ENCODE assay signal across 9 mouse cellular contexts in the genomic region with DNA sequence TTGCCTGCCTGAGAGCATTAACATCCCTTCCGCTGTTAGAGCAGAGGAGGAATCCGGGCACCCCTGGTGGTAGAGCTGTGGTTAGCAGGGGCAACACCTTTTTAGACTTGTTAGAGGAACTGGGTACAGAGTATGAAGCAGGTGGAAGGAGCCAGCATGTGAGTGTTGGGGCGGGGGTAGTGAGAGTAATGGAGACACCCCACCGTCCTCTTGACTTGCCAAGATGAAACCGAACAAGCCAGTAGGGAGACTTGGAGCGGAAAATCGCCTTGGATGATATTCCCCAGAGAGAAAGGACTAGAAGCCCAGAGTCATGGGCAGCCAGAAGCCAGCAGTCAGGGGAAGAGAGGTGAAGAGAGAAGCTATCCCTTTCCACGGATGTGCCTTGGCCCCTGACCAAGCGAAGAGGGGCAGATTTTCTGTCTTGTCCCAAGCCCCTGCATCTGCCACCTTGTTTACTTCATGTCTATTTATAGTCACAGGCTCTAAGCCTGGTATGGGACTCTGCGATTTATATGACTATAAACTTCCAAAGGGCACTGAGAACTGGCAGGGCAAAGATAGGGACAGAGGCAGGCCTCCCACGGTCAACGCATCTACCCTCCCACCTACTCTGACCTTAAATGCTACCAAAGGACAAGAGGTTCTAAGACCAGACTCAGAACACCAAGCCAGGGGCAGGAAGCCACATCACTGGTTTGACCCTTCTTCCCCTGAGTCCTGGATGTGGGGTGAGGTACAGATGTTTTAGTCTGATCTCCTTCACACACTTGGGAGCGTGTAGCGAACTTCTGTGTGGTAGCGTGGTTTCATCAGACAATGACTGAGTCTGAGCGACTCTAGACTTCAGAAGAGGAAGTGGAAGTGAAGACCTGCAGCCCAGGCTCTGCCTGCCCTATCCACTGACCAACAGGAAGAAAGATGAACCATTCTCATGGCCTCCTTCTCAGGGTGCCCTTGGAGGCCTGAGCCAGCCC. TPM values are rescaled to one million over a fixed set of nuclear protein-coding genes. Genes with fewer than 3 reads are reported as not detected.
DNase-seq lines count a peak whose midpoint lies in the region; ATAC-seq and TF ChIP-seq lines count a peak whose summit lies in the region.
"Had no signal": no experiment of that assay in that cellular context is flagged by ENCODE, and none has a peak within 500 bp of the region (broad histone marks: within the 10 kb centered on the region; RNA-seq: fewer than 3 reads in every experiment).

No protein-coding gene starts in this region.

- H3K4me1 ChIP-seq in heart, embryonic 10.5 days: peaks cover 45% of the 10 kb centered on the region
- H3K4me1 ChIP-seq in MEL (ENCODE audit: control insufficient read depth in 1 of 2, insufficient read depth in 2 of 2, low read length in 2 of 2): peaks cover 3 to 41% of the 10 kb centered on the region in 2 experiments
- peaks cover 28% of the 10 kb centered on the region for H3K4me1 ChIP-seq in midbrain, embryonic 11.5 days (ENCODE audit: control insufficient read depth, insufficient read depth, low read length)

- H3K9ac ChIP-seq in MEL (ENCODE audit: control insufficient read depth, low read depth, low read length, poor library complexity, severe bottlenecking): peak overlapping the region; percentile 63
- no peak overlapping the region for H3K9ac ChIP-seq in midbrain, embryonic 11.5 days (ENCODE audit: low read length)

- H3K4me3 ChIP-seq in heart, embryonic 10.5 days: no peak overlapping the region
- peak overlapping the region; percentile 10 to 28; a peak in 3 of 4 replicates for H3K4me3 ChIP-seq in MEL (ENCODE audit: control insufficient read depth in 1 of 2, insufficient read depth in 1 of 2, low read depth in 2 of 2, low read length in 2 of 2)
- no peak overlapping the region for H3K4me3 ChIP-seq in midbrain, embryonic 11.5 days (ENCODE audit: low read depth, low read length)

- no peak overlapping the region for H3K27ac ChIP-seq in heart, embryonic 10.5 days
- H3K27ac ChIP-seq in MEL (ENCODE audit: control insufficient read depth, low read depth, low read length): peak overlapping the region; percentile 75
- H3K27ac ChIP-seq in midbrain, embryonic 11.5 days (ENCODE audit: low read depth, low read length): no peak overlapping the region

- peak; percentile 63 to 69 for ATAC-seq in hematopoietic stem cell, adult 5-6 weeks (replicated peaks in 1 of 2; ENCODE audit: insufficient read depth in 1 of 2, low FRiP score in 2 of 2, low TSS enrichment in 1 of 2, low read depth in 1 of 2, poor library complexity in 2 of 2, severe bottlenecking in 2 of 2)
- no peak for ATAC-seq in midbrain, embryonic 11.5 days (ENCODE audit: low FRiP score)

- H3K9me3 ChIP-seq in heart, embryonic 10.5 days: no peaks in the 10 kb centered on the region
- H3K9me3 ChIP-seq in MEL (replicated peaks; ENCODE audit: insufficient read depth, low read length): no peaks in the 10 kb centered on the region
- H3K9me3 ChIP-seq in midbrain, embryonic 11.5 days (ENCODE audit: control insufficient read depth, low read length): no peaks in the 10 kb centered on the region

- TF ChIP-seq RAD21 in MEL (IDR thresholded peaks at IDR 0.05; ENCODE audit: low read depth, low read length): no peak

- peak; percentile 34 to 46 (median 39) for TF ChIP-seq CTCF in MEL (IDR thresholded peaks at IDR 0.05 in 2 of 3, conservative IDR thresholded peaks at IDR 0.05 in 1 of 3; ENCODE audit: control insufficient read depth in 1 of 3, insufficient read depth in 1 of 3, low read depth in 2 of 3, low read length in 3 of 3, poor library complexity in 1 of 3, severe bottlenecking in 1 of 3)

- TF ChIP-seq POLR2A in MEL (IDR thresholded peaks at IDR 0.05; ENCODE audit: control insufficient read depth in 1 of 2, insufficient read depth in 1 of 2, low read depth in 1 of 2, low read length in 2 of 2, poor library complexity in 1 of 2): peak; percentile 37 to 68; a peak in 3 of 4 replicates

- H3K36me3 ChIP-seq in heart, embryonic 10.5 days: no peaks in the 10 kb centered on the region
- H3K36me3 ChIP-seq in MEL (ENCODE audit: control insufficient read depth in 1 of 2, insufficient read depth in 2 of 2, low read length in 2 of 2): peaks cover 0 to 34% of the 10 kb centered on the region in 2 experiments; a peak in 2 of 4 replicates
- no peaks in the 10 kb centered on the region for H3K36me3 ChIP-seq in midbrain, embryonic 11.5 days (ENCODE audit: control insufficient read depth, insufficient read depth, low read length)

- DNase-seq in heart, postnatal 4 days: peak; percentile 44
- no peak for DNase-seq in heart, embryonic 10.5 days (ENCODE audit: low spot score)
- peak; percentile 90 for DNase-seq in MEL (ENCODE audit: low read depth, low spot score)
- DNase-seq in spleen, adult 18-20 months: peak; percentile 48 to 60
- DNase-seq in right cerebral cortex, postnatal 36 days (ENCODE audit: low spot score in 2 of 2): no peak
- DNase-seq in midbrain, embryonic 11.5 days (ENCODE audit: low spot score, missing footprints): no peak
- DNase-seq in cerebellum, postnatal 36 days: no peak
- DNase-seq: kidney, adult 2 months had no signal

- TF ChIP-seq EP300 in MEL (IDR thresholded peaks at IDR 0.05; ENCODE audit: low read depth in 1 of 2, low read length in 2 of 2): peak; percentile 41 to 67

- WGBS in heart, embryonic 10.5 days: 47% methylated on average over 16 of the region's 16 CpGs
- WGBS in midbrain, embryonic 11.5 days: 51% methylated on average over 16 of the region's 16 CpGs

- H3K27me3 ChIP-seq in heart, embryonic 10.5 days (ENCODE audit: insufficient read depth, poor library complexity, severe bottlenecking): peaks cover 77% of the 10 kb centered on the region
- no peaks in the 10 kb centered on the region; a peak in 1 of 4 replicates for H3K27me3 ChIP-seq in MEL (ENCODE audit: control insufficient read depth in 1 of 2, insufficient read depth in 2 of 2, low read length in 2 of 2)
- peaks cover 80% of the 10 kb centered on the region for H3K27me3 ChIP-seq in midbrain, embryonic 11.5 days (ENCODE audit: control insufficient read depth, insufficient read depth, low read length)

- H3K4me2 ChIP-seq in midbrain, embryonic 11.5 days: no peak overlapping the region

- no peaks in the 10 kb centered on the region for H3K79me2 ChIP-seq in MEL (ENCODE audit: control insufficient read depth, insufficient read depth, low read length, poor library complexity)

TF ChIP-seq in MEL, 35 proteins besides CTCF, POLR2A, EP300 and RAD21:
- TF ChIP-seq ZNF384 (IDR thresholded peaks at IDR 0.05; ENCODE audit: low read depth, low read length) (no peak), NRF1 (IDR thresholded peaks at IDR 0.05; ENCODE audit: insufficient read depth, low read depth, low read length, poor library complexity, severe bottlenecking) (no peak), NELFE (IDR thresholded peaks at IDR 0.05; ENCODE audit: low read depth, low read length) (peak; percentile 61), SIN3A (IDR thresholded peaks at IDR 0.05; ENCODE audit: low read length) (peak; percentile 49; the same call in 1 of the 2 replicates), USF1 (IDR thresholded peaks at IDR 0.05; ENCODE audit: low read depth, low read length) (no peak), MXI1 (IDR thresholded peaks at IDR 0.05; ENCODE audit: low read depth, low read length) (peak; percentile 32), TAL1 (IDR thresholded peaks at IDR 0.05; ENCODE audit: low read length) (peak; percentile 62), GATA1 (IDR thresholded peaks at IDR 0.05; ENCODE audit: low read depth, low read length) (no peak), TBP (IDR thresholded peaks at IDR 0.05; ENCODE audit: low read depth, low read length) (peak; percentile 95), TCF12 (IDR thresholded peaks at IDR 0.05; ENCODE audit: low read depth, low read length) (peak; percentile 47; the same call in 1 of the 2 replicates), POLR2AphosphoS2 (IDR thresholded peaks at IDR 0.05; ENCODE audit: low read length) (0 out of 2 replicates have a peak, but pooled peaks have one; percentile 46), MYC (IDR thresholded peaks at IDR 0.05; ENCODE audit: low read depth, low read length) (0 out of 2 replicates have a peak, but pooled peaks have one; percentile 23), SMC3 (IDR thresholded peaks at IDR 0.05; ENCODE audit: low read depth, low read length) (peak; percentile 14; the same call in 1 of the 2 replicates), MAX (IDR thresholded peaks at IDR 0.05; ENCODE audit: low read length) (peak; percentile 41; the same call in 1 of the 2 replicates), ELF1 (IDR thresholded peaks at IDR 0.05; ENCODE audit: low read depth, low read length) (peak; percentile 62; the same call in 1 of the 2 replicates)

RNA-seq across cellular contexts. Expression of gene Btrc, which starts 55.9 kb away (rescaled TPM):
- 10 to 100 TPM; 24.6 to 25.1 TPM for total RNA-seq in heart, postnatal 4 days (2021)
- 46.9 and 47.8 TPM in 2 replicates for polyA plus RNA-seq in heart, embryonic 10.5 days (2016; fragmentation: Nextera tagmentation; extraction: Ambion mirVana)
- total RNA-seq in MEL (2012; rRNA removed): 14.2 and 16.4 TPM in 2 replicates
- polyA plus RNA-seq in MEL (2012; ENCODE audit: insufficient read depth in 1 of 2, insufficient read length in 2 of 2, low read depth in 1 of 2, low replicate concordance in 2 of 2, missing spikeins in 1 of 2): 10 to 100 TPM in 1 of 2 experiments, not detected in 1; 30.3 TPM
- total RNA-seq in hematopoietic stem cell, adult 5-6 weeks (2017): 23.5 and 29.0 TPM in 2 replicates
- polyA plus RNA-seq in midbrain, embryonic 11.5 days (2014; fragmentation: Nextera tagmentation; extraction: Ambion mirVana): 49.5 and 58.7 TPM in 2 replicates

Comparison
In these comparisons a context has a peak if more than half of its experiments do, and no peak if none do; other contexts are left out.
1. DNase-seq: peak in heart, postnatal 4 days (single experiment), MEL (single experiment) and spleen, adult 18-20 months (2 of 2); none in heart, embryonic 10.5 days (single experiment), right cerebral cortex, postnatal 36 days (0 of 2), midbrain, embryonic 11.5 days (single experiment) and cerebellum, postnatal 36 days (0 of 2).
2. H3K4me3 ChIP-seq: peak in MEL (2 of 2); none in heart, embryonic 10.5 days (single experiment) and midbrain, embryonic 11.5 days (single experiment).